Mouse (Mus musculus): Measurements from ENCODE around the gene Limk2. TPM values are rescaled to one million over a fixed set of nuclear protein-coding genes. Genes with fewer than 3 reads are reported as not detected.

The Limk2 gene
- total RNA-seq, 2 experiments from 2014 or later = 24.4 to 24.5 TPM

GRCm38 (mm10) chr11:3379427-3379826 is 29.6 kb downstream of the Limk2 start:
- peak; percentile 82 for ATAC-seq (replicated peaks; ENCODE audit: low FRiP score, low TSS enrichment, poor library complexity, severe bottlenecking)

- ATAC-seq (replicated peaks; ENCODE audit: low FRiP score, low TSS enrichment, poor library complexity, severe bottlenecking) = no peak
Measured at GRCm38 (mm10) chr11:3374741-3375140, 34.2 kb downstream of the Limk2 start.

- no peak for ATAC-seq (replicated peaks; ENCODE audit: low FRiP score, low TSS enrichment, poor library complexity, severe bottlenecking)
Measured at GRCm38 (mm10) chr11:3374293-3374645, 34.7 kb downstream of the Limk2 start.

- ATAC-seq (replicated peaks; ENCODE audit: low FRiP score, low TSS enrichment, poor library complexity, severe bottlenecking) = no peak
Measured at GRCm38 (mm10) chr11:3373591-3374292, 35.2 kb downstream of the Limk2 start.

GRCm38 (mm10) chr11:3371599-3372295 is 37.2 kb downstream of the Limk2 start:
- ATAC-seq (replicated peaks; ENCODE audit: low FRiP score, low TSS enrichment, poor library complexity, severe bottlenecking) = 0 out of 2 replicates have a peak, but pooled peaks have one; percentile 1

GRCm38 (mm10) chr11:3370928-3371598 is 37.9 kb downstream of the Limk2 start:
- ATAC-seq (replicated peaks; ENCODE audit: low FRiP score, low TSS enrichment, poor library complexity, severe bottlenecking) = peak; percentile 98

- ATAC-seq (replicated peaks; ENCODE audit: low FRiP score, low TSS enrichment, poor library complexity, severe bottlenecking) = no peak
Measured at GRCm38 (mm10) chr11:3370162-3370561, 38.8 kb downstream of the Limk2 start.

GRCm38 (mm10) chr11:3369449-3369848 is 39.5 kb downstream of the Limk2 start:
- ATAC-seq (replicated peaks; ENCODE audit: low FRiP score, low TSS enrichment, poor library complexity, severe bottlenecking) = no peak

GRCm38 (mm10) chr11:3368983-3369382 is 40.0 kb downstream of the Limk2 start:
- no peak for ATAC-seq (replicated peaks; ENCODE audit: low FRiP score, low TSS enrichment, poor library complexity, severe bottlenecking)

GRCm38 (mm10) chr11:3366411-3366810 is 42.6 kb downstream of the Limk2 start:
- ATAC-seq (replicated peaks; ENCODE audit: low FRiP score, low TSS enrichment, poor library complexity, severe bottlenecking) = no peak

- ATAC-seq (replicated peaks; ENCODE audit: low FRiP score, low TSS enrichment, poor library complexity, severe bottlenecking) = no peak
Measured at GRCm38 (mm10) chr11:3362854-3363253, 46.1 kb downstream of the Limk2 start.

GRCm38 (mm10) chr11:3352990-3353585 is 55.9 kb downstream of the Limk2 start:
- ATAC-seq (replicated peaks; ENCODE audit: low FRiP score, low TSS enrichment, poor library complexity, severe bottlenecking) = peak; percentile 57

- ATAC-seq (replicated peaks; ENCODE audit: low FRiP score, low TSS enrichment, poor library complexity, severe bottlenecking) = no peak
Measured at GRCm38 (mm10) chr11:3352131-3352530, 56.9 kb downstream of the Limk2 start.

- no peak for ATAC-seq (replicated peaks; ENCODE audit: low FRiP score, low TSS enrichment, poor library complexity, severe bottlenecking)
Measured at GRCm38 (mm10) chr11:3349343-3349695, 59.7 kb downstream of the Limk2 start.

- ATAC-seq (replicated peaks; ENCODE audit: low FRiP score, low TSS enrichment, poor library complexity, severe bottlenecking) = 0 out of 2 replicates have a peak, but pooled peaks have one; percentile 10
Measured at GRCm38 (mm10) chr11:3348576-3349342, 60.2 kb downstream of the Limk2 start.

GRCm38 (mm10) chr11:3347835-3348195 is 61.2 kb downstream of the Limk2 start:
- ATAC-seq (replicated peaks; ENCODE audit: low FRiP score, low TSS enrichment, poor library complexity, severe bottlenecking) = no peak

- peak; percentile 80 for ATAC-seq (replicated peaks; ENCODE audit: low FRiP score, low TSS enrichment, poor library complexity, severe bottlenecking)
Measured at GRCm38 (mm10) chr11:3347091-3347834, 61.7 kb downstream of the Limk2 start.

GRCm38 (mm10) chr11:3346351-3346750 is 62.6 kb downstream of the Limk2 start:
- no peak for ATAC-seq (replicated peaks; ENCODE audit: low FRiP score, low TSS enrichment, poor library complexity, severe bottlenecking)

- no peak for ATAC-seq (replicated peaks; ENCODE audit: low FRiP score, low TSS enrichment, poor library complexity, severe bottlenecking)
Measured at GRCm38 (mm10) chr11:3344916-3345315, 64.1 kb downstream of the Limk2 start.

Data from megakaryocyte-erythroid progenitor cell, adult 5-6 weeks (primary cell).